Mouse (Mus musculus) E14TG2a.4 (cell line): ENCODE measurements at regions not wholly inside any gene's neighbourhood (a gene's known extent, or its start where the extent isn't known, plus 50 kb on each side); places are given as distances from the start of the nearest gene placed in this dataset.

Source experiments
- H3K27me3 ChIP-seq: 2 replicates; pipeline ENCODE4 v1.6.1; 2014; ENCODE audit warnings: low read length, control low read depth; ENCODE audit not compliant: insufficient read depth
- H3K36me3 ChIP-seq: 2 replicates; pipeline ENCODE4 v1.6.1; 2014; ENCODE audit warnings: low read length, control low read depth; ENCODE audit not compliant: insufficient read depth
- H3K4me1 ChIP-seq: replicated peaks from 2 replicates; pipeline ENCODE4 v1.6.1; 2014; ENCODE audit warnings: low read depth, low read length, control low read depth
- H3K4me3 ChIP-seq: replicated peaks from 2 replicates; pipeline ENCODE4 v1.5.1; 2014; ENCODE audit warnings: mild to moderate bottlenecking, low read length
- H3K9me3 ChIP-seq: 2 replicates; pipeline ENCODE4 v1.6.1; 2014; ENCODE audit warnings: low read length, control low read depth
- CTCF ChIP-seq: conservative IDR thresholded peaks from 2 replicates; pipeline ENCODE4 v1.5.1; 2014; ENCODE audit warnings: low read length
- NANOG ChIP-seq: IDR thresholded peaks from 2 replicates; pipeline ENCODE4 v1.6.1; 2014; ENCODE audit warnings: borderline replicate concordance, low read length, mixed read lengths
- POU5F1 ChIP-seq: IDR thresholded peaks from 2 replicates; pipeline ENCODE4 v1.6.1; 2014; ENCODE audit warnings: low read length, borderline replicate concordance

- Histone ChIP-seq H3K4me1 (no peaks in the 10 kb centered on the region), H3K36me3 (no peaks in the 10 kb centered on the region), H3K27me3 (no peaks in the 10 kb centered on the region), H3K9me3 (no peaks in the 10 kb centered on the region), H3K4me3 (no peak overlapping the region)
- TF ChIP-seq NANOG (no peak), CTCF (no peak)
Measured at GRCm38 (mm10) chr9:23136511-23136910, 86.4 kb upstream of the Bmper start.

- TF ChIP-seq POU5F1 (no peak), NANOG (no peak)
- Histone ChIP-seq H3K9me3 (no peaks in the 10 kb centered on the region), H3K4me3 (no peak overlapping the region), H3K27me3 (no peaks in the 10 kb centered on the region), H3K36me3 (no peaks in the 10 kb centered on the region), H3K4me1 (no peaks in the 10 kb centered on the region)
Measured at GRCm38 (mm10) chr9:23137682-23138210, 85.1 kb upstream of the Bmper start.

- H3K4me3 ChIP-seq: no peak overlapping the region
- H3K4me1 ChIP-seq: no peaks in the 10 kb centered on the region
- H3K36me3 ChIP-seq: no peaks in the 10 kb centered on the region
- no peak for TF ChIP-seq NANOG
- no peak for TF ChIP-seq CTCF
- no peak for TF ChIP-seq POU5F1
- no peaks in the 10 kb centered on the region for H3K27me3 ChIP-seq
- no peaks in the 10 kb centered on the region for H3K9me3 ChIP-seq
Measured at GRCm38 (mm10) chr9:23139580-23140162, 83.2 kb upstream of the Bmper start.

GRCm38 (mm10) chr9:23144281-23144680 lies 78.6 kb upstream of the Bmper start:
- H3K4me3 ChIP-seq: no peak overlapping the region
- H3K4me1 ChIP-seq: no peaks in the 10 kb centered on the region
- no peaks in the 10 kb centered on the region for H3K27me3 ChIP-seq
- TF ChIP-seq POU5F1 (no peak), NANOG (no peak), CTCF (no peak)
- H3K9me3 ChIP-seq: no peaks in the 10 kb centered on the region
- no peaks in the 10 kb centered on the region for H3K36me3 ChIP-seq

GRCm38 (mm10) chr9:23150338-23150737 lies 72.5 kb upstream of the Bmper start:
- H3K4me1 ChIP-seq: no peaks in the 10 kb centered on the region
- H3K36me3 ChIP-seq: no peaks in the 10 kb centered on the region
- TF ChIP-seq CTCF (no peak), POU5F1 (no peak), NANOG (no peak)
- H3K4me3 ChIP-seq: no peak overlapping the region
- no peaks in the 10 kb centered on the region for H3K27me3 ChIP-seq
- no peaks in the 10 kb centered on the region for H3K9me3 ChIP-seq

GRCm38 (mm10) chr9:23150874-23151273 lies 72.0 kb upstream of the Bmper start:
- no peaks in the 10 kb centered on the region for H3K9me3 ChIP-seq
- no peaks in the 10 kb centered on the region for H3K27me3 ChIP-seq
- H3K4me3 ChIP-seq: no peak overlapping the region
- no peaks in the 10 kb centered on the region for H3K4me1 ChIP-seq
- no peak for TF ChIP-seq POU5F1
- TF ChIP-seq CTCF: no peak
- TF ChIP-seq NANOG: no peak
- no peaks in the 10 kb centered on the region for H3K36me3 ChIP-seq

GRCm38 (mm10) chr9:23151953-23152490 lies 70.9 kb upstream of the Bmper start:
- no peaks in the 10 kb centered on the region for H3K36me3 ChIP-seq
- H3K4me3 ChIP-seq: no peak overlapping the region
- H3K27me3 ChIP-seq: no peaks in the 10 kb centered on the region
- H3K4me1 ChIP-seq: no peaks in the 10 kb centered on the region
- no peaks in the 10 kb centered on the region for H3K9me3 ChIP-seq
- TF ChIP-seq CTCF (no peak), NANOG (no peak), POU5F1 (no peak)

GRCm38 (mm10) chr9:23156820-23157570 lies 65.9 kb upstream of the Bmper start:
- H3K4me3 ChIP-seq: no peak overlapping the region
- H3K36me3 ChIP-seq: no peaks in the 10 kb centered on the region
- TF ChIP-seq POU5F1 (no peak), CTCF (no peak), NANOG (no peak)
- H3K9me3 ChIP-seq: no peaks in the 10 kb centered on the region
- H3K27me3 ChIP-seq: no peaks in the 10 kb centered on the region
- no peaks in the 10 kb centered on the region for H3K4me1 ChIP-seq

GRCm38 (mm10) chr9:23158499-23158898 lies 64.4 kb upstream of the Bmper start:
- H3K27me3 ChIP-seq: no peaks in the 10 kb centered on the region
- no peaks in the 10 kb centered on the region for H3K4me1 ChIP-seq
- TF ChIP-seq CTCF (no peak), POU5F1 (no peak), NANOG (no peak)
- no peaks in the 10 kb centered on the region for H3K36me3 ChIP-seq
- no peaks in the 10 kb centered on the region for H3K9me3 ChIP-seq
- no peak overlapping the region for H3K4me3 ChIP-seq
